Mouse (Mus musculus): ENCODE results near the gene Resp18. TPM values are rescaled to one million over a fixed set of nuclear protein-coding genes. Genes with fewer than 3 reads are reported as not detected.

The Resp18 gene
- polyA plus RNA-seq, 1 experiment from 2014 or later = 0.35 TPM

DNA sequence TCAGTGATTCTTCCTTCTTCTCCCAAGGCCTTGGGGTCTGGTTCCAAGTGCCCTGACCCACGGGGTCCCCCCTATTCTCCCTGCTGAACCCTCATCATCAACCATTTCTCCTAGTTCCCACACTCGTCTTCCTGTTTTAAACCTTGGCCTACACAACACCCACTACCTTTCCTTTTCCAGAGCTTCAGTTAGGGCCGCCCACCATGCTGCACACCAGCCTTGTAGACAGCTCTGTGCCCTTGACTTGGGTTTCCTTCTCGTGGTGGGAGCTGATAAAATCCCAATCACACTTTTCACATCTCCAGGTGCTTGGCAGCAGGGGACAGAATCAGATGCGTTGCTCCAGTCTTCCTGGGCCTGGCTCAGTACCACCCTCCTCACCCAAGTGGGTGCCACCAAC, 16.1 kb upstream of the Resp18 start:
- WGBS = 72% methylated on average over 5 of the region's 5 CpGs
- no peaks in the 10 kb centered on the region for H3K9me3 ChIP-seq
- no peaks in the 10 kb centered on the region for H3K36me3 ChIP-seq
- ATAC-seq (ENCODE audit: insufficient number of reproducible peaks, low FRiP score, low TSS enrichment, low read depth) = no peak
- H3K4me3 ChIP-seq = no peak overlapping the region
- no peak overlapping the region for H3K9ac ChIP-seq
- no peak overlapping the region for H3K27ac ChIP-seq
- H3K4me1 ChIP-seq = peaks cover 10% of the 10 kb centered on the region; the same call in 1 of the 2 replicates
- no peaks in the 10 kb centered on the region for H3K27me3 ChIP-seq
- no peak overlapping the region for H3K4me2 ChIP-seq

DNA sequence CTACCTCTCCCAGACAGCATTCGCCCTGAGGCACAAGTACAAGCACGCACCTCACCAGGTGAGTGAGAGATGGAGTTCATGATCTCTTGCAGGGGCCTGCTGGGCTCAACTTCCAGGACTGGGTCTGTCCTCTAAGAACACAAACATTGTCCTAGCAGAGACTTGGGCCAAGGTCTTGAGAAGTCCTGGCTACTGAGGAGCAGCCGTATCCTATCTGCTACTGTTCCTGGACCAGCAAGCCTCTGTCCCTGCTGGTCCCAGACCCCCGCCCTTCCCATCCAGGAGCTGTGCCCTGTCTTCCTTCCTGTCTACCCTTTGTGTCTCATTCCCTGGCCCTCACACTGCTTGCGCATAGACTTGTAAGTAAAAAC, 15.1 kb upstream of the Resp18 start:
- Histone ChIP-seq H3K9ac (no peak overlapping the region), H3K4me1 (peaks cover 10% of the 10 kb centered on the region; the same call in 1 of the 2 replicates), H3K27me3 (peaks cover 4% of the 10 kb centered on the region; the same call in 1 of the 2 replicates), H3K36me3 (no peaks in the 10 kb centered on the region), H3K27ac (no peak overlapping the region), H3K9me3 (no peaks in the 10 kb centered on the region), H3K4me3 (no peak overlapping the region), H3K4me2 (no peak overlapping the region)
- WGBS = 77% methylated on average over 5 of the region's 5 CpGs
- no peak for ATAC-seq (ENCODE audit: insufficient number of reproducible peaks, low FRiP score, low TSS enrichment, low read depth)

DNA sequence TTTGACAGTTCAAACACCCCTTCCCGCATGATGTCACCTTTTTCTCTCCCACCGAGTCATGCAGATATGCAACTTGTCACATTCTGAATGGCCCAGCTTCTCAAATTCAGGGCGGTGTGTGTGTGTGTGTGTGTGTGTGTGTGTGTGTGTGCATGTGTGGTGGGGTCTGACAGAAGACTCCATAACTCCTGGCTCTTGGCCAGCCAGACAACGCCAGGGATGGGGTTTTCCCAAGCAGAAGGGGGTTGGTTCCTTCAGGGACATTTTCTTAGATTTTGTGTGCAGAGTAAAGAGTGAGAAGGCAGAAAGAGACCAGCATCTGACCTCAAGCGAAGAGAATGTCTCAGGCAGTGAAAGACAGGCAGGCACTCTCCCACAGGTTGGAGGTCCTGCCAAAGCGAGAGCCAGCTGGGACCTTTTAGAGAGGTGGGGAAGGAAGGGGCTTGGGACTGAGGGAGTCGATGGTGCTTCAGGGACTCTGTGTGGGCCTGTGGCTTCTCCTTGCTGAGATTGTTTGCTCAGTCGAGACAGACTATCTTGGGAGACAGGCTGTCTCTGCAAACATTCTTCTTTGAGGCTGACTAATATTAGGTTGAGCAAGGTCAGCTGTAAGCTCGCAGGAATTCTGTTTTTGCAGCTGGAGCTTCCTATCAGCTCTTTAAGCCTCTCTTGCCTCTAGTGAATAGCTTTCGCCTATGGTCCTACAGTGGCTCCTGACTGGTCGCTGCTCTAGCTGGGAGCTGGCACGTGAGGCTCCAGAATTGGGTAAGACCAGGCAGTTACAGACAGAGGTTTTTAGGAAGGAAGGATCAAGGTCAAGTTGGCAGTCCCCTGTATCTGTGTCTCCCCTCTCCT, 14.5 kb upstream of the Resp18 start:
- ATAC-seq (ENCODE audit: insufficient number of reproducible peaks, low FRiP score, low TSS enrichment, low read depth) = no peak
- Histone ChIP-seq H3K9ac (no peak overlapping the region), H3K9me3 (no peaks in the 10 kb centered on the region), H3K4me1 (peaks cover 10% of the 10 kb centered on the region; the same call in 1 of the 2 replicates), H3K27me3 (peaks cover 5% of the 10 kb centered on the region; the same call in 1 of the 2 replicates), H3K4me2 (no peak overlapping the region), H3K4me3 (no peak overlapping the region), H3K27ac (no peak overlapping the region), H3K36me3 (no peaks in the 10 kb centered on the region)
- 39% methylated on average over 12 of the region's 12 CpGs for WGBS

DNA sequence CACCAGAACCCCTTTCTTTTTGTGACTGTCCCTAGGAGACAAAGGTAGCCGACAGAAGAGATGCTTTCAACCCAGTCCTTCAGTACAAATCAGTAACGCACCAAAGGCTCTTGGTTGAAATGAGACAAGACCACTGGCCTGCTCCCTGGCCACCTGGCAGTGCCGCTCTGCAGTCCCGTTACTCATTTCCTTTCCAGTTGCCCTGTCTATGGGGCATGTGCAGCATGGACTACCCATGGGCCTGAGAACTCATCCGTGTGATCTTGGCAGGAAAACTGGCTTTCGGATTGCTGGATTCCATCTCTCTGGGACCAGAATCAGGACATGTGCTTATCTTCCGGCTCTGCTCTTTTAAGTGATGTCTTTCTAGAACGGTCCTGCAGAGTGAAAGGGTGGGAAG, 13.1 kb upstream of the Resp18 start:
- Histone ChIP-seq H3K27ac (no peak overlapping the region), H3K36me3 (no peaks in the 10 kb centered on the region), H3K9ac (no peak overlapping the region), H3K27me3 (peaks cover 5% of the 10 kb centered on the region; the same call in 1 of the 2 replicates), H3K4me1 (peaks cover 10% of the 10 kb centered on the region; the same call in 1 of the 2 replicates), H3K4me3 (no peak overlapping the region), H3K4me2 (no peak overlapping the region), H3K9me3 (no peaks in the 10 kb centered on the region)
- ATAC-seq (ENCODE audit: insufficient number of reproducible peaks, low FRiP score, low TSS enrichment, low read depth) = no peak
- 85% methylated on average over 8 of the region's 8 CpGs for WGBS

DNA sequence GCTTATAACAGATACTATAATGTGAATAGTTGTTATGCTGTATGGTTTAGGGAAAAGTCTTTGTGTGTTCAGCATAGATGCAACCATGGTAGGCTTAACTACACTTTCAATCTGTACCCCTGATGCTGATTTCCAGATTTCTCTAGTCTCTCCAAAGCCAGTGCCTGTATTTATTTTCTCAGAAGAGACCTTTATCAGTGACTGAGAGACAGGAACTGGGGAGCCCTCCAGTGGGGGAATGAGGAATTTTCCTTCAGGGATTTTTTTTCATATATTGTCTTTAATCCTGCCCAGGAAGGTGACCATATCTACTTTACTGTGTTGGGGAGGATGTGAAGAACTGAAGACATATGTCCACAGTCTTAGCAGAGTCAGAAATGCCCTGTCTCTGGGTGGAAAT, 12.4 kb upstream of the Resp18 start:
- ATAC-seq (ENCODE audit: insufficient number of reproducible peaks, low FRiP score, low TSS enrichment, low read depth) = no peak
- Histone ChIP-seq H3K9me3 (no peaks in the 10 kb centered on the region), H3K4me1 (peaks cover 10% of the 10 kb centered on the region; the same call in 1 of the 2 replicates), H3K27ac (no peak overlapping the region), H3K4me3 (no peak overlapping the region), H3K4me2 (no peak overlapping the region), H3K36me3 (no peaks in the 10 kb centered on the region), H3K27me3 (peaks cover 5% of the 10 kb centered on the region; the same call in 1 of the 2 replicates), H3K9ac (no peak overlapping the region)

DNA sequence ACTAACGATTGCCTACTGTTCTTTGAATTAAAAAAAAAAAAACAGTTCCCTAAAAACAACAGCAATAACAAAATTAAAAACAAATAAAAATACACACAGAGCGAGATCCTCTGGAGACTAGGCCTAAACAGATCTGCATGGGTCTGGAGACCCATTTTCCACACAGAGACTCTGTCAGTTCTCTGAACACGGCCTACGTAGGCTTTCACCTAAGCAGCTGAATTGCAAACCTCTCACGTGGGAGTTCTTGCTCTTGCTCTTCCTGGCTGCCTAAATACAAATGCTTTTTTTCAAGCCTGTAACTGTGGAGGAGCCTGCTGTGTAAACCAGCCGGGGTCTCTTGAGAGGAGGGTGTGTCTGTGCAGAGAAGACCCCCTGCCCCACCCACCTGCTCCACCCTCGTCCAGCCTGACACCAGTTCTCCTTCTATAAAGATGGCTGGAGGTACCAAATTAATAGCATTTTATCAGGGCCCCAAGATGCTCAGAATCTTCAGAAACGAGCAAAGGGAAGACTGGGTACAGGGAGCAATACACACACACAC, 11.7 kb upstream of the Resp18 start:
- Histone ChIP-seq H3K27me3 (peaks cover 5% of the 10 kb centered on the region; the same call in 1 of the 2 replicates), H3K9ac (no peak overlapping the region), H3K4me1 (peaks cover 10% of the 10 kb centered on the region; the same call in 1 of the 2 replicates), H3K36me3 (no peaks in the 10 kb centered on the region), H3K4me3 (no peak overlapping the region), H3K9me3 (no peaks in the 10 kb centered on the region), H3K27ac (no peak overlapping the region), H3K4me2 (no peak overlapping the region)
- no peak for ATAC-seq (ENCODE audit: insufficient number of reproducible peaks, low FRiP score, low TSS enrichment, low read depth)
- 62% methylated on average over 8 of the region's 8 CpGs for WGBS

DNA sequence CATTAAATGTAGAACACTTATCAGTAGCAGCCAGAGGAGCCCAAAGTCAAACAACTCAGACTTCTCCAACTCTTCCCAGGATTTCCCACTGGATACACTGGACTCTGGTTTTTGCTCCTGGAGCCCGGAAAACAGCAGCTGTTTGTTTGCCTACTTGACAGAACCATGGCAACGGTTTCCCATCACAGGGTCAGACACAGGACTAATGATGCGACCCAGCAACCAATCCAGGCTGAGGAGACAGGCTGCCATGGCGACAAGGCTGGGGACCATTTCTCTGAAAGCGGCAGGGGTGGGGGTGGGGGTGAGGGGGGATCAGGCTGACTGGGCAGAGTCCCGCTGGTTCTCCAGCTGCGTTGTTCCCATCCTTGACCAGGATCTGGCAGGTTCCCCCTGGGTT, 11.2 kb upstream of the Resp18 start:
- Histone ChIP-seq H3K36me3 (no peaks in the 10 kb centered on the region), H3K27me3 (peaks cover 5% of the 10 kb centered on the region; the same call in 1 of the 2 replicates)
- no peak for ATAC-seq (ENCODE audit: insufficient number of reproducible peaks, low FRiP score, low TSS enrichment, low read depth)

DNA sequence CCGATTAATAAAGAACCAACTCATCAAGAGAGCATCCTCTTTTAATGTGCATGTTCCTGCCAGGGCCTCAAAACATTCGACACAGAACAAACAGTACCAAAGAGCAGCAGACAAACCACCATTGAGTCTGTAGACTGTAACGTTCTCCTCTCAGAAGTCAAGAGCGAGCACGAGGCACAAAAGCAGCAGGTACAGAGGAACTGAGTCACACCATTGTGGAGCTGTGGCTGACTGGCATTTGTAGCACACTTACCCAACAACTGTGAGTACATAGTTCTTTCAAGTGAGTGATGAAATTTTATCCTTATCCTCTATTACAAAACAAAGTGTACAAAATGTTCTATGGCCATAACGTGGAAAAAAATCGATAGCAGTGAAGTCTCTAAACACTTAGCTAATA, 6.7 kb upstream of the Resp18 start:
- H3K27ac ChIP-seq = no peak overlapping the region
- no peak for ATAC-seq (ENCODE audit: insufficient number of reproducible peaks, low FRiP score, low TSS enrichment, low read depth)
- WGBS = 82% methylated on average over 7 of the region's 7 CpGs

More for the DNA sequence above, 11.2 kb upstream of the Resp18 start:
- Histone ChIP-seq H3K9me3 (no peaks in the 10 kb centered on the region), H3K9ac (no peak overlapping the region), H3K4me1 (peaks cover 10% of the 10 kb centered on the region; the same call in 1 of the 2 replicates), H3K4me3 (no peak overlapping the region), H3K27ac (no peak overlapping the region), H3K4me2 (no peak overlapping the region)
- 15% methylated on average over 7 of the region's 7 CpGs for WGBS

DNA sequence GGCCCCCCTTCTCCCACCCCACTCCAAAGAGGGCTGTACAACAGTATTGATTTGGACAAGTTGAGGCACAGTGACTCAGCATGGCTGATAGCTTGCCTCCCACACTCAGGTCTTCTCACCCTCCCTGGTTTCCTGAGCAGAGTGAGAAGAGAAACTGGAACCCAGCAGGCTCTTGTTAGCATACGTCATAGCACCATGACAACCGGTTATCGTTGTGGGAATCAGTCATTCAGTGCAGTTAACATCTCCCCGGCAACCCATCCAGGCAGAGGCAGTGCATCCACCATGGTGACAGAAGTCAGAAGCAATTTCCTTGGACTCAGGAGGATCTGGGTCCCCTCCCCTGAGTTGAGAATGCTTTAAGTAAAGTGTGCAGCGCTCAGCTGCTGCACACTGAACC, 4.8 kb upstream of the Resp18 start:
- ATAC-seq (ENCODE audit: insufficient number of reproducible peaks, low FRiP score, low TSS enrichment, low read depth) = no peak
- WGBS = 77% methylated on average over 5 of the region's 5 CpGs
- no peak overlapping the region for H3K27ac ChIP-seq

More for the DNA sequence above, 6.7 kb upstream of the Resp18 start:
- H3K27me3 ChIP-seq = peaks cover 5% of the 10 kb centered on the region; the same call in 1 of the 2 replicates
- no peaks in the 10 kb centered on the region for H3K36me3 ChIP-seq
- no peaks in the 10 kb centered on the region for H3K9me3 ChIP-seq
- no peak overlapping the region for H3K4me3 ChIP-seq
- no peak overlapping the region for H3K4me2 ChIP-seq
- H3K4me1 ChIP-seq = no peaks in the 10 kb centered on the region
- no peak overlapping the region for H3K9ac ChIP-seq

DNA sequence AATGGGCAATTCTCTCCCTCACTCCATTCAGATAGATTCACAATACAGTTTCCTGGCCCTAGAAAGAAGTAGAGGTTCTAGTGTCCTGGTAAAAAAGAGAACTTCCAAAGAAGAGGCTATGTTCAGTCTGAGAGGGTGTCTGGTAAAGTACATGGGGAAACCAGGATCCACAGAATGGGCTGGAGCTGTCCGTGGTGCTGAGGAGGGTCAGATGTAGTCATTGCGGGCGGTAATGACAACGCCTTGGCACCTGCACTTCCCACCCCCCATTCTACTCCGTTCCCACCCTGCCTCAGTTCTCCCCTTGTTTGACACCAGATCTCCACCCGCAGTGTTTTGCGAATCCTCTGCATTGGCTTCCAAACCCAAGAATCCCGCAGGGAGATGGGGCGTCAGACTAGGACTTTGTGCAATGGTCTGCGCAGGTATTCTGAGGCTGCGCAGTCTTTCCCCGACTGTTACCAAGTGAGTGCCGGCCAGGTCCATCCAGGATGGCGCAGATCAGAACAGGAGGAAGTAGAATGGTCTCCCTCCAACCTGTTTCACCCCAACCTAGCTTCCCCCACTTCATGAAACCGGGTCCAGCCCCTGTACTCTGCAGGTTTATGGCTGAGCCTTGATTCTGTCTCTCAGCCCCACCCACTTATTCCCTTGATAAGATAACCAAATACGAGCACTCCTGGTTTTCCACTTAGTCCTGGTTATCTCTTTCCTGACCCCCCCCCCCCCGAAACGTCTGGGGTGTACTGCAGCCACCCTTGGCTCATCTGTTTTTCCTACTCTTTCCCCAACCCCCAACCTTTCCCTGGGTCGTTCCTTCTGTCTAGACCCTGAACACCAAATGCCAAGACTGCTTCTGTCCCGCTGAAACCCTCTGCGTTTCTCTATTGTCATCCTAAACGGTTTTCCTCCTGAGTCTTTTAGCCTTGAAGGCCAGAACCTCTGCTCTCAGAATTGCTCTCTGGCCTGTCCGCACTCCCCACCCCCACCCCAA, 723 bp downstream of the Resp18 start:
- 6% methylated on average over 23 of the region's 23 CpGs for WGBS
- H3K36me3 ChIP-seq = no peaks in the 10 kb centered on the region
- H3K4me2 ChIP-seq = no peak overlapping the region
- peaks cover 20% of the 10 kb centered on the region for H3K27me3 ChIP-seq
- no peaks in the 10 kb centered on the region for H3K4me1 ChIP-seq
- H3K9me3 ChIP-seq = no peaks in the 10 kb centered on the region
- no peak overlapping the region for H3K27ac ChIP-seq
- no peak for ATAC-seq (ENCODE audit: insufficient number of reproducible peaks, low FRiP score, low TSS enrichment, low read depth)
- no peak overlapping the region for H3K4me3 ChIP-seq
- H3K9ac ChIP-seq = no peak overlapping the region

More for the DNA sequence above, 4.8 kb upstream of the Resp18 start:
- H3K9ac ChIP-seq = no peak overlapping the region
- no peaks in the 10 kb centered on the region for H3K4me1 ChIP-seq
- no peak overlapping the region for H3K4me2 ChIP-seq
- H3K27me3 ChIP-seq = peaks cover 12% of the 10 kb centered on the region
- no peaks in the 10 kb centered on the region for H3K9me3 ChIP-seq
- no peaks in the 10 kb centered on the region for H3K36me3 ChIP-seq
- H3K4me3 ChIP-seq = no peak overlapping the region

DNA sequence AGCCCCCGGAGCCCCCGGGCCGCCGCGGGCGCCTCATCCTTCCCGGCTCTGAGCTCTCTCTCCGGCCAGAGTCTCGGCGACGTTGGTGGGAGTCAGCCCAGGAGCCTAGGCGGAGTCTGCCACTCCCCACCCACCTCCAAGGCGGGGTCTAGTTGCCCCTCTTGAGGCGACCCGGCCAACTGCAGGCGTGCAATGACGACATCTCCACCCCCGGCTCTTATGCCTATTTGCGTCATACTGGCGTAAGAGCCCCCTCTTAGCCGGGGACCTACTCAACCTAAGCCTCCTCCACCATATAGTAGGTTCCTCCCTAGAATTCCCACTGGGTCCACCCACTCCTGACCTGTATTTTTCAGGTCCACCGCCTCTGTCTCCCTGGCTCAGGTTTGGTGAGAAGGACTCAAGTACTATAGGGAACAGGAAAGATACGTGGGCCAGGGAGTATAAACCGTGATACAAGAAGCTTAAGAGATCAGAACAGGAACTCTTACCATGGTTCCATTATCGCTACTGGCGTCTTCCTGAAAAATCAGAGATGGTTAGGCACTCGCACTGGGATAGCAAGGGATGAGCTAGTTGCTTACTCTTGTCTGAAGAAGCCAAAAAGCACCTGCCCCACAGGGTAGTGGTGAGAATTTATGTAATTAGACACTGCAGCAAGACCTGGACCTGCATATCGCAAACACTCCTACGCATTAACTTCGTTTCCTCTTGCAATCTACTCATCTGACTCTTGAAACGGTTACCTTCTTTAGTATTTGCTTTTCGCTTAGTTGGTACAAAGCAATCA, 13.9 kb downstream of the Resp18 start, which contains the start of gene Ptprn:
TSS of gene Ptprn (minus strand) at position 412 of the 790 bp plus-strand sequence.
- H3K27me3 ChIP-seq = peaks cover 69% of the 10 kb centered on the region
- no peak within 1 kb of the TSS for H3K4me3 ChIP-seq
- no peak within 1 kb of the TSS for H3K27ac ChIP-seq
- H3K4me1 ChIP-seq = peaks cover 3% of the 10 kb centered on the region; the same call in 1 of the 2 replicates
- H3K4me2 ChIP-seq = no peak within 1 kb of the TSS
- WGBS = 11% methylated on average over 32 of the region's 32 CpGs
- no peaks in the 10 kb centered on the region for H3K9me3 ChIP-seq
- ATAC-seq (ENCODE audit: insufficient number of reproducible peaks, low FRiP score, low TSS enrichment, low read depth) = no peak
- no peaks in the 10 kb centered on the region for H3K36me3 ChIP-seq
- H3K9ac ChIP-seq = no peak within 1 kb of the TSS
